Mouse (Mus musculus): ENCODE measurements around the gene Ifi47. TPM values are rescaled to one million over a fixed set of nuclear protein-coding genes. Genes with fewer than 3 reads are reported as not detected.

Gene Ifi47
- polyA plus RNA-seq, 2 experiments: 3.2 to 6.2 TPM

- H3K36me3 ChIP-seq (replicated peaks; ENCODE audit: control insufficient read depth, insufficient read depth, low read depth): no peaks in the 10 kb centered on the region
- H3K4me3 ChIP-seq (ENCODE audit: insufficient read depth in 1 of 2, low read depth in 2 of 2, low read length in 2 of 2): no peak within 1 kb of the TSS
- no peak within 1 kb of the TSS for H3K4me2 ChIP-seq (ENCODE audit: low read depth)
- no peak for ATAC-seq (ENCODE audit: insufficient read depth)
- no peaks in the 10 kb centered on the region for H3K27me3 ChIP-seq (ENCODE audit: control insufficient read depth, insufficient read depth, low read length)
- no peak within 1 kb of the TSS for H3K9ac ChIP-seq (replicated peaks)
- H3K9me3 ChIP-seq (ENCODE audit: control insufficient read depth, low read length): no peaks in the 10 kb centered on the region
- no peaks in the 10 kb centered on the region for H3K4me1 ChIP-seq (replicated peaks; ENCODE audit: control insufficient read depth in 2 of 2, insufficient read depth in 2 of 2, low read length in 1 of 2)
- no peak within 1 kb of the TSS for H3K27ac ChIP-seq
- no peak for DNase-seq (ENCODE audit: low read depth in 3 of 3, low spot score in 3 of 3)
- TF ChIP-seq CTCF (IDR thresholded peaks at IDR 0.05; ENCODE audit: low read depth): no peak
- TF ChIP-seq EP300 (IDR thresholded peaks at IDR 0.05; ENCODE audit: low read depth): no peak
These were observed 38.4 kb downstream of the Ifi47 start, which contains the start of gene Olfr1396 for GRCm38 (mm10) chr11:49114774-49115173. Olfr1396 (minus strand) TSS chr11:49114874.

- Histone ChIP-seq H3K27me3 (ENCODE audit: control insufficient read depth, insufficient read depth, low read length) (no peaks in the 10 kb centered on the region), H3K9me3 (ENCODE audit: control insufficient read depth, low read length) (no peaks in the 10 kb centered on the region), H3K4me3 (ENCODE audit: insufficient read depth in 1 of 2, low read depth in 2 of 2, low read length in 2 of 2) (no peak overlapping the region), H3K4me2 (ENCODE audit: low read depth) (no peak overlapping the region), H3K9ac (replicated peaks) (no peak overlapping the region), H3K4me1 (replicated peaks; ENCODE audit: control insufficient read depth in 2 of 2, insufficient read depth in 2 of 2, low read length in 1 of 2) (peaks cover 3 to 7% of the 10 kb centered on the region in 2 experiments), H3K36me3 (replicated peaks; ENCODE audit: control insufficient read depth, insufficient read depth, low read depth) (no peaks in the 10 kb centered on the region), H3K27ac (no peak overlapping the region)
- DNase-seq (ENCODE audit: low read depth in 3 of 3, low spot score in 3 of 3) (no peak), ATAC-seq (ENCODE audit: insufficient read depth) (no peak)
- TF ChIP-seq EP300 (IDR thresholded peaks at IDR 0.05; ENCODE audit: low read depth) (no peak), CTCF (IDR thresholded peaks at IDR 0.05; ENCODE audit: low read depth) (no peak)
- WGBS (ENCODE audit: insufficient replicate concordance): 60% methylated on average over 3 of the region's 3 CpGs
These were observed 43.2 kb downstream of the Ifi47 start for GRCm38 (mm10) chr11:49119635-49120034.

- DNase-seq (ENCODE audit: low read depth in 3 of 3, low spot score in 3 of 3) (peak; percentile 40 to 49 (median 48)), ATAC-seq (ENCODE audit: insufficient read depth) (peak; percentile 68; the same call in 1 of the 2 replicates)
- H3K36me3 ChIP-seq (replicated peaks; ENCODE audit: control insufficient read depth, insufficient read depth, low read depth): no peaks in the 10 kb centered on the region
- H3K27me3 ChIP-seq (ENCODE audit: control insufficient read depth, insufficient read depth, low read length): no peaks in the 10 kb centered on the region
- no peak for TF ChIP-seq EP300 (IDR thresholded peaks at IDR 0.05; ENCODE audit: low read depth)
- TF ChIP-seq CTCF (IDR thresholded peaks at IDR 0.05; ENCODE audit: low read depth): no peak
- 64% methylated on average over 2 of the region's 2 CpGs for WGBS (ENCODE audit: insufficient replicate concordance)
- H3K27ac ChIP-seq: no peak overlapping the region
- no peak overlapping the region for H3K4me3 ChIP-seq (ENCODE audit: insufficient read depth in 1 of 2, low read depth in 2 of 2, low read length in 2 of 2)
- H3K9ac ChIP-seq (replicated peaks): no peak overlapping the region
- H3K4me2 ChIP-seq (ENCODE audit: low read depth): no peak overlapping the region
- peaks cover 4 to 9% of the 10 kb centered on the region in 2 experiments for H3K4me1 ChIP-seq (replicated peaks; ENCODE audit: control insufficient read depth in 2 of 2, insufficient read depth in 2 of 2, low read length in 1 of 2)
- H3K9me3 ChIP-seq (ENCODE audit: control insufficient read depth, low read length): no peaks in the 10 kb centered on the region
These were observed 47.8 kb downstream of the Ifi47 start for GRCm38 (mm10) chr11:49124169-49124568.

GRCm38 (mm10) chr11:49141974-49142373, 65.6 kb downstream of the Ifi47 start, which contains the start of gene Olfr1395:
Olfr1395 (plus strand) TSS chr11:49142274.
- Histone ChIP-seq H3K4me2 (ENCODE audit: low read depth) (no peak within 1 kb of the TSS), H3K4me3 (ENCODE audit: insufficient read depth in 1 of 2, low read depth in 2 of 2, low read length in 2 of 2) (no peak within 1 kb of the TSS), H3K9me3 (ENCODE audit: control insufficient read depth, low read length) (no peaks in the 10 kb centered on the region), H3K27ac (no peak within 1 kb of the TSS), H3K4me1 (replicated peaks; ENCODE audit: control insufficient read depth in 2 of 2, insufficient read depth in 2 of 2, low read length in 1 of 2) (no peaks in the 10 kb centered on the region), H3K36me3 (replicated peaks; ENCODE audit: control insufficient read depth, insufficient read depth, low read depth) (no peaks in the 10 kb centered on the region), H3K27me3 (ENCODE audit: control insufficient read depth, insufficient read depth, low read length) (no peaks in the 10 kb centered on the region), H3K9ac (replicated peaks) (no peak within 1 kb of the TSS)
- WGBS (ENCODE audit: insufficient replicate concordance): 65% methylated on average over 6 of the region's 6 CpGs
- no peak for ATAC-seq (ENCODE audit: insufficient read depth)
- no peak for TF ChIP-seq CTCF (IDR thresholded peaks at IDR 0.05; ENCODE audit: low read depth)
- TF ChIP-seq EP300 (IDR thresholded peaks at IDR 0.05; ENCODE audit: low read depth): no peak
- no peak for DNase-seq (ENCODE audit: low read depth in 3 of 3, low spot score in 3 of 3)

Other genes starting within 250 kb of the Ifi47 start
- gene Gm12184, start 249.9 kb upstream of the Ifi47 start, polyA plus RNA-seq (2012; rRNA removed): 9.6 and 12.4 TPM in 2 replicates
- 1.6 and 2.8 TPM in 2 replicates for gene Gm12184, start 249.9 kb upstream of the Ifi47 start, polyA plus RNA-seq (2014; fragmentation: Nextera tagmentation; extraction: Ambion mirVana)
- gene Irgm1, start 204.9 kb upstream of the Ifi47 start, polyA plus RNA-seq (2012; rRNA removed): 7.6 and 10.4 TPM in 2 replicates
- 15.1 and 16.6 TPM in 2 replicates for gene Irgm1, start 204.9 kb upstream of the Ifi47 start, polyA plus RNA-seq (2014; fragmentation: Nextera tagmentation; extraction: Ambion mirVana)
- gene Gm5431, start 174.4 kb upstream of the Ifi47 start, polyA plus RNA-seq (2012; rRNA removed): 0.10 and 0.16 TPM in 2 replicates
- 0.29 and 0.34 TPM in 2 replicates for gene Gm5431, start 174.4 kb upstream of the Ifi47 start, polyA plus RNA-seq (2014; fragmentation: Nextera tagmentation; extraction: Ambion mirVana)
- 0.71 and 1.3 TPM in 2 replicates for gene Psme2b, start 130.4 kb upstream of the Ifi47 start, polyA plus RNA-seq (2012; rRNA removed)
- 2.8 and 3.1 TPM in 2 replicates for gene Psme2b, start 130.4 kb upstream of the Ifi47 start, polyA plus RNA-seq (2014; fragmentation: Nextera tagmentation; extraction: Ambion mirVana)
- gene Olfr56, start 97.7 kb upstream of the Ifi47 start, polyA plus RNA-seq (2012; rRNA removed): 0.08 and 0.10 TPM in 2 replicates
- gene Olfr56, start 97.7 kb upstream of the Ifi47 start, polyA plus RNA-seq (2014; fragmentation: Nextera tagmentation; extraction: Ambion mirVana): not detected in 2 replicates
- 0.22 and 0.24 TPM in 2 replicates for gene 9930111J21Rik1, start 97.2 kb upstream of the Ifi47 start, polyA plus RNA-seq (2012; rRNA removed)
- 0.61 and 0.64 TPM in 2 replicates for gene 9930111J21Rik1, start 97.2 kb upstream of the Ifi47 start, polyA plus RNA-seq (2014; fragmentation: Nextera tagmentation; extraction: Ambion mirVana)
- gene Gm12185, start 84.4 kb upstream of the Ifi47 start, polyA plus RNA-seq (2012; rRNA removed): 0.01 and 0.02 TPM in 2 replicates
- not detected in 2 replicates for gene Gm12185, start 84.4 kb upstream of the Ifi47 start, polyA plus RNA-seq (2014; fragmentation: Nextera tagmentation; extraction: Ambion mirVana)
- 0.22 and 0.29 TPM in 2 replicates for gene Tgtp1, start 82.4 kb upstream of the Ifi47 start, polyA plus RNA-seq (2012; rRNA removed)
- gene Tgtp1, start 82.4 kb upstream of the Ifi47 start, polyA plus RNA-seq (2014; fragmentation: Nextera tagmentation; extraction: Ambion mirVana): 0.43 and 1.7 TPM in 2 replicates
- 0.34 and 0.56 TPM in 2 replicates for gene 9930111J21Rik2, start 25.3 kb upstream of the Ifi47 start, polyA plus RNA-seq (2012; rRNA removed)
- 0.51 and 0.57 TPM in 2 replicates for gene 9930111J21Rik2, start 25.3 kb upstream of the Ifi47 start, polyA plus RNA-seq (2014; fragmentation: Nextera tagmentation; extraction: Ambion mirVana)
- gene Tgtp2, start 12.4 kb upstream of the Ifi47 start, polyA plus RNA-seq (2012; rRNA removed): 0.06 and 0.27 TPM in 2 replicates
- gene Tgtp2, start 12.4 kb upstream of the Ifi47 start, polyA plus RNA-seq (2014; fragmentation: Nextera tagmentation; extraction: Ambion mirVana): 0.35 and 0.51 TPM in 2 replicates
- not detected in 2 replicates for gene Olfr1396, start 38.3 kb downstream of the Ifi47 start, polyA plus RNA-seq (2012; rRNA removed)
- not detected in 2 replicates for gene Olfr1396, start 38.3 kb downstream of the Ifi47 start, polyA plus RNA-seq (2014; fragmentation: Nextera tagmentation; extraction: Ambion mirVana)
- not detected in 2 replicates for gene Olfr1395, start 65.7 kb downstream of the Ifi47 start, polyA plus RNA-seq (2012; rRNA removed)
- gene Olfr1395, start 65.7 kb downstream of the Ifi47 start, polyA plus RNA-seq (2014; fragmentation: Nextera tagmentation; extraction: Ambion mirVana): not detected in 2 replicates
- gene Olfr1394, start 77.8 kb downstream of the Ifi47 start, polyA plus RNA-seq (2012; rRNA removed): not detected in 2 replicates
- gene Olfr1394, start 77.8 kb downstream of the Ifi47 start, polyA plus RNA-seq (2014; fragmentation: Nextera tagmentation; extraction: Ambion mirVana): not detected in 2 replicates
- 0.78 and 1.2 TPM in 2 replicates for gene Btnl9, start 110.6 kb downstream of the Ifi47 start, polyA plus RNA-seq (2012; rRNA removed)
- 0.34 and 0.57 TPM in 2 replicates for gene Btnl9, start 110.6 kb downstream of the Ifi47 start, polyA plus RNA-seq (2014; fragmentation: Nextera tagmentation; extraction: Ambion mirVana)
- gene Zfp62, start 126.7 kb downstream of the Ifi47 start, polyA plus RNA-seq (2012; rRNA removed): 3.1 and 5.2 TPM in 2 replicates
- 10.6 and 11.4 TPM in 2 replicates for gene Zfp62, start 126.7 kb downstream of the Ifi47 start, polyA plus RNA-seq (2014; fragmentation: Nextera tagmentation; extraction: Ambion mirVana)
- gene Mgat1, start 167.6 kb downstream of the Ifi47 start, polyA plus RNA-seq (2012; rRNA removed): 22.8 and 23.7 TPM in 2 replicates
- gene Mgat1, start 167.6 kb downstream of the Ifi47 start, polyA plus RNA-seq (2014; fragmentation: Nextera tagmentation; extraction: Ambion mirVana): 22.6 and 25.7 TPM in 2 replicates
- 0.03 and 0.08 TPM in 2 replicates for gene Olfr1393, start 201.7 kb downstream of the Ifi47 start, polyA plus RNA-seq (2012; rRNA removed)
- gene Olfr1393, start 201.7 kb downstream of the Ifi47 start, polyA plus RNA-seq (2014; fragmentation: Nextera tagmentation; extraction: Ambion mirVana): 0.05 and 0.10 TPM in 2 replicates
- 0.01 TPM in 2 replicates for gene Olfr1392, start 208.7 kb downstream of the Ifi47 start, polyA plus RNA-seq (2012; rRNA removed)
- gene Olfr1392, start 208.7 kb downstream of the Ifi47 start, polyA plus RNA-seq (2014; fragmentation: Nextera tagmentation; extraction: Ambion mirVana): not detected in 2 replicates
- gene Olfr10, start 228.2 kb downstream of the Ifi47 start, polyA plus RNA-seq (2012; rRNA removed): not detected in 2 replicates
- not detected in 2 replicates for gene Olfr10, start 228.2 kb downstream of the Ifi47 start, polyA plus RNA-seq (2014; fragmentation: Nextera tagmentation; extraction: Ambion mirVana)
- gene Olfr1391, start 246.2 kb downstream of the Ifi47 start, polyA plus RNA-seq (2012; rRNA removed): not detected in 2 replicates
- not detected in 2 replicates for gene Olfr1391, start 246.2 kb downstream of the Ifi47 start, polyA plus RNA-seq (2014; fragmentation: Nextera tagmentation; extraction: Ambion mirVana)

All from liver, embryonic 14.5 days (tissue).